Mouse (Mus musculus): ENCODE measurements around the gene Cul4b. TPM values are rescaled to one million over a fixed set of nuclear protein-coding genes. Genes with fewer than 3 reads are reported as not detected.

Cul4b gene
- total and polyA plus RNA-seq, 2 experiments: 3.0 to 17.0 TPM

- no peak overlapping the region for H3K9ac ChIP-seq (ENCODE audit: low read depth, low read length)
- no peak overlapping the region for H3K4me3 ChIP-seq (ENCODE audit: insufficient read depth, low read depth, low read length)
- H3K27me3 ChIP-seq (ENCODE audit: control insufficient read depth, insufficient read depth, low read length): no peaks in the 10 kb centered on the region
- DNase-seq (ENCODE audit: extremely low read depth, low read depth, low spot score): no peak
- WGBS: 38% methylated on average over 4 of the region's 4 CpGs
- H3K36me3 ChIP-seq (ENCODE audit: control insufficient read depth, insufficient read depth, low read length): no peaks in the 10 kb centered on the region
- no peak overlapping the region for H3K27ac ChIP-seq (replicated peaks; ENCODE audit: insufficient read depth, low read depth, low read length)
- TF ChIP-seq POLR2A (IDR thresholded peaks at IDR 0.05; ENCODE audit: extremely low read depth, insufficient read depth, low read length) (no peak), CTCF (IDR thresholded peaks at IDR 0.05; ENCODE audit: low read depth, low read length) (no peak)
- no peaks in the 10 kb centered on the region for H3K4me1 ChIP-seq (ENCODE audit: control insufficient read depth, insufficient read depth, low read length)
- no peaks in the 10 kb centered on the region for H3K79me2 ChIP-seq (ENCODE audit: control insufficient read depth, insufficient read depth, low read length)
These were observed 13.8 kb upstream of the Cul4b start for GRCm38 (mm10) chrX:38589827-38590226.

GRCm38 (mm10) chrX:38583261-38583660 is 7.3 kb upstream of the Cul4b start:
- no peak overlapping the region for H3K27ac ChIP-seq (replicated peaks; ENCODE audit: insufficient read depth, low read depth, low read length)
- no peak overlapping the region for H3K9ac ChIP-seq (ENCODE audit: low read depth, low read length)
- TF ChIP-seq POLR2A (IDR thresholded peaks at IDR 0.05; ENCODE audit: extremely low read depth, insufficient read depth, low read length) (no peak), CTCF (IDR thresholded peaks at IDR 0.05; ENCODE audit: low read depth, low read length) (no peak)
- H3K36me3 ChIP-seq (ENCODE audit: control insufficient read depth, insufficient read depth, low read length): no peaks in the 10 kb centered on the region
- no peak overlapping the region for H3K4me3 ChIP-seq (ENCODE audit: insufficient read depth, low read depth, low read length)
- no peaks in the 10 kb centered on the region for H3K79me2 ChIP-seq (ENCODE audit: control insufficient read depth, insufficient read depth, low read length)
- H3K4me1 ChIP-seq (ENCODE audit: control insufficient read depth, insufficient read depth, low read length): no peaks in the 10 kb centered on the region
- no peaks in the 10 kb centered on the region for H3K27me3 ChIP-seq (ENCODE audit: control insufficient read depth, insufficient read depth, low read length)
- DNase-seq (ENCODE audit: extremely low read depth, low read depth, low spot score): no peak

- Histone ChIP-seq H3K9ac (ENCODE audit: low read depth, low read length) (no peak overlapping the region), H3K27ac (replicated peaks; ENCODE audit: insufficient read depth, low read depth, low read length) (no peak overlapping the region), H3K36me3 (ENCODE audit: control insufficient read depth, insufficient read depth, low read length) (no peaks in the 10 kb centered on the region), H3K27me3 (ENCODE audit: control insufficient read depth, insufficient read depth, low read length) (no peaks in the 10 kb centered on the region), H3K4me1 (ENCODE audit: control insufficient read depth, insufficient read depth, low read length) (no peaks in the 10 kb centered on the region), H3K4me3 (ENCODE audit: insufficient read depth, low read depth, low read length) (no peak overlapping the region), H3K79me2 (ENCODE audit: control insufficient read depth, insufficient read depth, low read length) (no peaks in the 10 kb centered on the region)
- WGBS: 83% methylated on average over 1 of the region's 1 CpGs
- no peak for DNase-seq (ENCODE audit: extremely low read depth, low read depth, low spot score)
- TF ChIP-seq POLR2A (IDR thresholded peaks at IDR 0.05; ENCODE audit: extremely low read depth, insufficient read depth, low read length): no peak
These were observed 5.1 kb upstream of the Cul4b start for GRCm38 (mm10) chrX:38581140-38581539.

GRCm38 (mm10) chrX:38566521-38567205 is 9.3 kb downstream of the Cul4b start:
- no peak for TF ChIP-seq CTCF (IDR thresholded peaks at IDR 0.05; ENCODE audit: low read depth, low read length)
- no peak for TF ChIP-seq POLR2A (IDR thresholded peaks at IDR 0.05; ENCODE audit: extremely low read depth, insufficient read depth, low read length)
- Histone ChIP-seq H3K27ac (replicated peaks; ENCODE audit: insufficient read depth, low read depth, low read length) (no peak overlapping the region), H3K9ac (ENCODE audit: low read depth, low read length) (no peak overlapping the region), H3K36me3 (ENCODE audit: control insufficient read depth, insufficient read depth, low read length) (no peaks in the 10 kb centered on the region), H3K4me3 (ENCODE audit: insufficient read depth, low read depth, low read length) (no peak overlapping the region), H3K27me3 (ENCODE audit: control insufficient read depth, insufficient read depth, low read length) (no peaks in the 10 kb centered on the region), H3K4me1 (ENCODE audit: control insufficient read depth, insufficient read depth, low read length) (no peaks in the 10 kb centered on the region; the same call in 1 of the 2 replicates), H3K79me2 (ENCODE audit: control insufficient read depth, insufficient read depth, low read length) (no peaks in the 10 kb centered on the region)
- no peak for DNase-seq (ENCODE audit: extremely low read depth, low read depth, low spot score)
- 81% methylated on average over 6 of the region's 6 CpGs for WGBS

GRCm38 (mm10) chrX:38565176-38565542 is 10.8 kb downstream of the Cul4b start:
- peak overlapping the region; percentile 100 for H3K4me3 ChIP-seq (ENCODE audit: insufficient read depth, low read depth, low read length)
- no peaks in the 10 kb centered on the region; the same call in 1 of the 2 replicates for H3K4me1 ChIP-seq (ENCODE audit: control insufficient read depth, insufficient read depth, low read length)
- TF ChIP-seq CTCF (IDR thresholded peaks at IDR 0.05; ENCODE audit: low read depth, low read length) (no peak), POLR2A (IDR thresholded peaks at IDR 0.05; ENCODE audit: extremely low read depth, insufficient read depth, low read length) (no peak)
- no peaks in the 10 kb centered on the region; the same call in 1 of the 2 replicates for H3K36me3 ChIP-seq (ENCODE audit: control insufficient read depth, insufficient read depth, low read length)
- H3K9ac ChIP-seq (ENCODE audit: low read depth, low read length): peak overlapping the region; percentile 89
- no peaks in the 10 kb centered on the region; the same call in 1 of the 2 replicates for H3K79me2 ChIP-seq (ENCODE audit: control insufficient read depth, insufficient read depth, low read length)
- WGBS: 0% methylated on average over 8 of the region's 8 CpGs
- H3K27me3 ChIP-seq (ENCODE audit: control insufficient read depth, insufficient read depth, low read length): no peaks in the 10 kb centered on the region
- peak overlapping the region; percentile 95 for H3K27ac ChIP-seq (replicated peaks; ENCODE audit: insufficient read depth, low read depth, low read length)
- peak; percentile 59 for DNase-seq (ENCODE audit: extremely low read depth, low read depth, low spot score)

- TF ChIP-seq POLR2A (IDR thresholded peaks at IDR 0.05; ENCODE audit: extremely low read depth, insufficient read depth, low read length) (0 out of 2 replicates have a peak, but pooled peaks have one; percentile 6), CTCF (IDR thresholded peaks at IDR 0.05; ENCODE audit: low read depth, low read length) (no peak)
- H3K27ac ChIP-seq (replicated peaks; ENCODE audit: insufficient read depth, low read depth, low read length): peak overlapping the region; percentile 100
- no peaks in the 10 kb centered on the region for H3K27me3 ChIP-seq (ENCODE audit: control insufficient read depth, insufficient read depth, low read length)
- H3K4me3 ChIP-seq (ENCODE audit: insufficient read depth, low read depth, low read length): peak overlapping the region; percentile 100
- peak overlapping the region; percentile 99 for H3K9ac ChIP-seq (ENCODE audit: low read depth, low read length)
- no peaks in the 10 kb centered on the region; the same call in 1 of the 2 replicates for H3K36me3 ChIP-seq (ENCODE audit: control insufficient read depth, insufficient read depth, low read length)
- no peaks in the 10 kb centered on the region; the same call in 1 of the 2 replicates for H3K4me1 ChIP-seq (ENCODE audit: control insufficient read depth, insufficient read depth, low read length)
- WGBS: under 1% methylated on average over 33 of the region's 52 CpGs
- peak; percentile 78 for DNase-seq (ENCODE audit: extremely low read depth, low read depth, low spot score)
- no peaks in the 10 kb centered on the region; the same call in 1 of the 2 replicates for H3K79me2 ChIP-seq (ENCODE audit: control insufficient read depth, insufficient read depth, low read length)
These were observed 11.3 kb downstream of the Cul4b start for GRCm38 (mm10) chrX:38564542-38565175.

Measured in liver, adult 2 months (tissue).